Mouse (Mus musculus) neural tube, embryonic 14.5 days (tissue): ENCODE measurements at regions not wholly inside any gene's neighbourhood (a gene's known extent, or its start where the extent isn't known, plus 50 kb on each side); places are given as distances from the start of the nearest gene placed in this dataset.

Source experiments
- ATAC-seq: fragments of 200-750 bp; cut with Nextera tagmentation; 2 replicates; pipeline ENCODE4 v1.8.0; 2017; ENCODE audit warnings: low read depth, mild to moderate bottlenecking, moderate TSS enrichment, moderate library complexity
- H3K27ac ChIP-seq: fragments of 300-500 bp; sonication (generic); 2 replicates; pipeline ENCODE4 v1.5.1; 2014; ENCODE audit warnings: low read depth, mild to moderate bottlenecking, control low read depth, low read length, moderate library complexity, mixed read lengths
- H3K27me3 ChIP-seq: fragments of 300-500 bp; sonication (generic); 2 replicates; pipeline ENCODE4 v1.6.1; 2014; ENCODE audit warnings: low read length; ENCODE audit not compliant: control insufficient read depth, insufficient read depth
- H3K36me3 ChIP-seq: fragments of 300-500 bp; sonication (generic); 2 replicates; pipeline ENCODE4 v1.6.1; 2014; ENCODE audit warnings: low read length, mixed read lengths; ENCODE audit not compliant: control insufficient read depth, insufficient read depth
- H3K4me1 ChIP-seq: fragments of 300-500 bp; sonication (generic); 2 replicates; pipeline ENCODE4 v1.6.1; 2014; ENCODE audit warnings: low read length; ENCODE audit not compliant: control insufficient read depth, insufficient read depth
- H3K4me2 ChIP-seq: fragments of 300-500 bp; sonication (generic); 2 replicates; pipeline ENCODE4 v1.6.1; 2014; ENCODE audit warnings: mild to moderate bottlenecking, low read depth, low read length, control low read depth
- H3K4me3 ChIP-seq: fragments of 300-500 bp; sonication (generic); 2 replicates; pipeline ENCODE4 v1.5.1; 2014; ENCODE audit warnings: low read depth, low read length, control low read depth, mixed read lengths
- H3K9ac ChIP-seq: fragments of 300-500 bp; sonication (generic); replicated peaks from 2 replicates; pipeline ENCODE4 v1.6.1; 2014; ENCODE audit warnings: low read depth, mild to moderate bottlenecking, control low read depth, low read length, mixed read lengths
- H3K9me3 ChIP-seq: fragments of 300-500 bp; sonication (generic); 2 replicates; pipeline ENCODE4 v1.6.1; 2016; ENCODE audit warnings: low read length; ENCODE audit not compliant: control insufficient read depth
- WGBS: fragments of 180-500 bp; shearing (Covaris S2); extraction: QIAGEN DNeasy Blood & Tissue Kit; methylation state at CpG from one replicate; pipeline ENCODE4 v1.1.7; 2014; 5-methylcytosine and 5-hydroxymethylcytosine counted together

- ATAC-seq: no peak
- H3K4me2 ChIP-seq: no peak overlapping the region
- WGBS: 92% methylated on average over 4 of the region's 4 CpGs
- H3K36me3 ChIP-seq: no peaks in the 10 kb centered on the region
- 0 out of 2 replicates have a peak, but pooled peaks cover 3% of the 10 kb centered on the region for H3K27me3 ChIP-seq
- H3K4me1 ChIP-seq: no peaks in the 10 kb centered on the region
- H3K27ac ChIP-seq: no peak overlapping the region
- H3K9ac ChIP-seq: no peak overlapping the region
- no peak overlapping the region for H3K4me3 ChIP-seq
- no peaks in the 10 kb centered on the region for H3K9me3 ChIP-seq
These were observed 61.5 kb upstream of the Fxr1 start for GRCm38 (mm10) chr3:33958216-33958615.

GRCm38 (mm10) chr3:33960211-33960610 lies 59.5 kb upstream of the Fxr1 start:
- no peak overlapping the region for H3K9ac ChIP-seq
- 0 out of 2 replicates have a peak, but pooled peaks cover 3% of the 10 kb centered on the region for H3K27me3 ChIP-seq
- WGBS: 59% methylated on average over 6 of the region's 6 CpGs
- no peaks in the 10 kb centered on the region for H3K9me3 ChIP-seq
- no peaks in the 10 kb centered on the region for H3K36me3 ChIP-seq
- H3K4me3 ChIP-seq: no peak overlapping the region
- ATAC-seq: no peak
- H3K27ac ChIP-seq: no peak overlapping the region
- H3K4me2 ChIP-seq: no peak overlapping the region
- no peaks in the 10 kb centered on the region for H3K4me1 ChIP-seq

- H3K4me1 ChIP-seq: no peaks in the 10 kb centered on the region
- 89% methylated on average over 5 of the region's 5 CpGs for WGBS
- H3K27ac ChIP-seq: no peak overlapping the region
- no peak for ATAC-seq
- no peak overlapping the region for H3K9ac ChIP-seq
- no peak overlapping the region for H3K4me3 ChIP-seq
- H3K4me2 ChIP-seq: no peak overlapping the region
- H3K27me3 ChIP-seq: no peaks in the 10 kb centered on the region
- no peaks in the 10 kb centered on the region for H3K9me3 ChIP-seq
- no peaks in the 10 kb centered on the region for H3K36me3 ChIP-seq
These were observed 56.8 kb upstream of the Fxr1 start for GRCm38 (mm10) chr3:33962938-33963337.

- 87% methylated on average over 8 of the region's 8 CpGs for WGBS
- Histone ChIP-seq H3K27ac (no peak overlapping the region), H3K36me3 (no peaks in the 10 kb centered on the region)
These were observed 52.6 kb upstream of the Fxr1 start for GRCm38 (mm10) chr3:33967184-33967583.

More at GRCm38 (mm10) chr3:33967184-33967583, 52.6 kb upstream of the Fxr1 start:
- H3K9ac ChIP-seq: no peak overlapping the region
- H3K4me2 ChIP-seq: no peak overlapping the region
- no peaks in the 10 kb centered on the region for H3K9me3 ChIP-seq
- no peaks in the 10 kb centered on the region for H3K27me3 ChIP-seq
- no peak overlapping the region for H3K4me3 ChIP-seq
- no peaks in the 10 kb centered on the region for H3K4me1 ChIP-seq
- no peak for ATAC-seq
